Mouse (Mus musculus) sigmoid colon, adult 10 weeks (tissue): ENCODE data around the gene Rrp9. TPM values are rescaled to one million over a fixed set of nuclear protein-coding genes. Genes with fewer than 3 reads are reported as not detected.

Source experiments
- polyA plus RNA-seq: library from polyadenylated mRNA; stranded (reverse); fragments of 350-450 nt; fragmentation: Illumina TruSeq; extraction: RNeasy Lipid Tissue Mini Kit (QIAGEN cat#74804); gene quantifications from one replicate; pipeline ENCODE4 v1.2.3, GENCODE M21; 2014; ENCODE audit warnings: low read depth, low replicate concordance

The Rrp9 gene
- polyA plus RNA-seq: not detected

GRCm38 (mm10) chr9:106475663-106476001 lies at the start of gene Rrp9:
Rrp9 (plus strand) TSS chr9:106475963.

GRCm38 (mm10) chr9:106429221-106430014 lies 46.3 kb upstream of the Rrp9 start, which contains the start of gene Rpl29:
Rpl29 (plus strand) TSS chr9:106429454.

GRCm38 (mm10) chr9:106447348-106447747 lies 28.4 kb upstream of the Rrp9 start, which contains the start of the genes Abhd14b and Abhd14a:
Abhd14b (plus strand) TSS chr9:106447459.
Abhd14a (minus strand) TSS chr9:106447678.

GRCm38 (mm10) chr9:106453271-106454070 lies 22.3 kb upstream of the Rrp9 start, which contains the start of gene Pcbp4:
Pcbp4 (plus strand) TSS chr9:106453291.

GRCm38 (mm10) chr9:106465571-106466200 lies 10.1 kb upstream of the Rrp9 start, which contains the start of gene Gpr62:
Gpr62 (minus strand) TSS chr9:106465938.

DNA sequence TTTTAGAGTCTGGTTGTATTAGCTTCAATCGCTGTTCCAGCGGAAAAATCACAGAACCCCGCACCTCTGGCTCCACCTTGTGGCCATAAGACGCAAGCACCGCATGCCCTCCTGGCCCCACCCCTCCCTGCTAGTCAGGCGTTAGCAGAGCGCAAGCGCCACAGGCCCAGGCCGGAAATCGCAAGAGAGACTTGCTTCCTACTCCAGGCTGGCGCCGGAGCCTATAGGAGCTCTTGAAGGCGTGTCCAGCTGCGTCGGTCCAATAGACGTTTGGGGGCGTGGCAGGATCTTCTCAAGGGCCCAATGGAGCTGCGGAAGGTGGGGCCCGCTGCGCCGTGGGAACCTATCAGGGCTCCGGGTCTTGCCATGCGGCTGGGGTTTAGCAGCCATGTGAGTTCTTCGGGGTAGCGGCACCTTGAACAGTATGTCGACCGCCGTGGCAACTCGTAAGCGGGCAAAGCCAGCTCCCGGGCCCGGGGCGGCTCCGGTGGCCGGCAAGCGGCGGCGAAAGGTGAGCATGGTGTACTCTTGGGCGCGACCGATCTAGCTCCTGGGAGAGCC lies 1.2 kb downstream of the Rrp9 start, which contains the start of gene Parp3:
TSS of gene Parp3 (minus strand) at position 26 of the 561 bp plus-strand sequence.

GRCm38 (mm10) chr9:106499667-106500066 lies 23.9 kb downstream of the Rrp9 start, which contains the start of gene Iqcf1:
Iqcf1 (plus strand) TSS chr9:106499967.

GRCm38 (mm10) chr9:106514273-106514672 lies 38.5 kb downstream of the Rrp9 start, which contains the start of gene Iqcf5:
Iqcf5 (plus strand) TSS chr9:106514573.

Other genes starting within 250 kb of the Rrp9 start
- 41.9 TPM for gene Alas1, start 227.3 kb upstream of the Rrp9 start, polyA plus RNA-seq
- 2.1 TPM for gene Poc1a, start 194.9 kb upstream of the Rrp9 start, polyA plus RNA-seq
- 15.3 TPM for gene Dusp7, start 107.3 kb upstream of the Rrp9 start, polyA plus RNA-seq
- gene Rpl29, start 46.5 kb upstream of the Rrp9 start, polyA plus RNA-seq: 46.6 TPM
- gene Acy1, start 37.6 kb upstream of the Rrp9 start, polyA plus RNA-seq: 2.6 TPM
- gene Abhd14b, start 28.5 kb upstream of the Rrp9 start, polyA plus RNA-seq: 22.5 TPM
- gene Abhd14a, start 28.3 kb upstream of the Rrp9 start, polyA plus RNA-seq: 2.9 TPM
- 1.1 TPM for gene Pcbp4, start 22.7 kb upstream of the Rrp9 start, polyA plus RNA-seq
- gene Gpr62, start 10.0 kb upstream of the Rrp9 start, polyA plus RNA-seq: not detected
- gene Parp3, start 986 bp downstream of the Rrp9 start, polyA plus RNA-seq: 11.2 TPM
- not detected for gene Iqcf1, start 24.0 kb downstream of the Rrp9 start, polyA plus RNA-seq
- not detected for gene Iqcf5, start 38.6 kb downstream of the Rrp9 start, polyA plus RNA-seq
- not detected for gene Iqcf3, start 85.7 kb downstream of the Rrp9 start, polyA plus RNA-seq
- not detected for gene Iqcf4, start 95.0 kb downstream of the Rrp9 start, polyA plus RNA-seq
- gene Iqcf6, start 150.6 kb downstream of the Rrp9 start, polyA plus RNA-seq: not detected
- not detected for gene Grm2, start 180.1 kb downstream of the Rrp9 start, polyA plus RNA-seq
- gene Tex264, start 210.0 kb downstream of the Rrp9 start, polyA plus RNA-seq: 2.6 TPM